Mouse (Mus musculus): ENCODE data around the gene Hormad2.

Hormad2 gene

GRCm38 (mm10) chr11:4342027-4342426 lies 98.9 kb downstream of the Hormad2 start:
- in situ Hi-C loops (cut with MboI, MseI): loop anchor here in 1 of 2 experiments (5.0 kb wide), 1 partner anchor 75 kb away; no protein-coding TSS in a partner anchor

GRCm38 (mm10) chr11:4340109-4340779 lies 100.7 kb downstream of the Hormad2 start:
- in situ Hi-C loops (cut with MboI, MseI): loop anchor here in 1 of 2 experiments (5.0 kb wide), 1 partner anchor 77 kb away; no protein-coding TSS in a partner anchor

- in situ Hi-C loops (cut with MboI, MseI): loop anchor here in 1 of 2 experiments (5.0 kb wide), 1 partner anchor 88 kb away; no protein-coding TSS in a partner anchor
Observed at GRCm38 (mm10) chr11:4339275-4339674, 101.6 kb downstream of the Hormad2 start.

GRCm38 (mm10) chr11:4336693-4337283 lies 104.1 kb downstream of the Hormad2 start:
- in situ Hi-C loops (cut with MboI, MseI): loop anchor here in 1 of 2 experiments (5.0 kb wide), 1 partner anchor 91 kb away; no protein-coding TSS in a partner anchor

- in situ Hi-C loops (cut with MboI, MseI): loop anchor here in 1 of 2 experiments (5.0 kb wide), 1 partner anchor 91 kb away; no protein-coding TSS in a partner anchor
Observed at GRCm38 (mm10) chr11:4335810-4336692, 104.9 kb downstream of the Hormad2 start.

- in situ Hi-C loops (cut with MboI, MseI): loop anchor here in 1 of 2 experiments (5.0 kb wide), 1 partner anchor 56 kb away; no protein-coding TSS in a partner anchor
Observed at GRCm38 (mm10) chr11:4332961-4333360, 107.9 kb downstream of the Hormad2 start.

- in situ Hi-C loops (cut with MboI, MseI): no loop called here
Observed at GRCm38 (mm10) chr11:4328188-4328587, 112.7 kb downstream of the Hormad2 start.

- in situ Hi-C loops (cut with MboI, MseI): no loop called here
Observed at GRCm38 (mm10) chr11:4323481-4323880, 117.4 kb downstream of the Hormad2 start.

- in situ Hi-C loops (cut with MboI, MseI): no loop called here
Observed at GRCm38 (mm10) chr11:4322943-4323342, 118.0 kb downstream of the Hormad2 start.

- in situ Hi-C loops (cut with MboI, MseI): no loop called here
Observed at GRCm38 (mm10) chr11:4320876-4321275, 120.0 kb downstream of the Hormad2 start.

GRCm38 (mm10) chr11:4319212-4319955 lies 121.5 kb downstream of the Hormad2 start:
- in situ Hi-C loops (cut with MboI, MseI): loop anchor here in 1 of 2 experiments (5.0 kb wide), 1 partner anchor 52 kb away; no protein-coding TSS in a partner anchor

GRCm38 (mm10) chr11:4318011-4318410 lies 122.9 kb downstream of the Hormad2 start:
- in situ Hi-C loops (cut with MboI, MseI): loop anchor here in 1 of 2 experiments (5.0 kb wide), 1 partner anchor 51 kb away; no protein-coding TSS in a partner anchor

GRCm38 (mm10) chr11:4317287-4317686 lies 123.6 kb downstream of the Hormad2 start:
- in situ Hi-C loops (cut with MboI, MseI): loop anchor here in 1 of 2 experiments (5.0 kb wide), 1 partner anchor 50 kb away; no protein-coding TSS in a partner anchor

- in situ Hi-C loops (cut with MboI, MseI): no loop called here
Observed at GRCm38 (mm10) chr11:4312180-4312579, 128.7 kb downstream of the Hormad2 start.

- in situ Hi-C loops (cut with MboI, MseI): no loop called here
Observed at GRCm38 (mm10) chr11:4310324-4310723, 130.6 kb downstream of the Hormad2 start.

GRCm38 (mm10) chr11:4309613-4310012 lies 131.3 kb downstream of the Hormad2 start:
- in situ Hi-C loops (cut with MboI, MseI): no loop called here

- in situ Hi-C loops (cut with MboI, MseI): no loop called here
Observed at GRCm38 (mm10) chr11:4308514-4309450, 132.1 kb downstream of the Hormad2 start.

GRCm38 (mm10) chr11:4308060-4308513 lies 132.8 kb downstream of the Hormad2 start:
- in situ Hi-C loops (cut with MboI, MseI): no loop called here

GRCm38 (mm10) chr11:4306086-4306485 lies 134.8 kb downstream of the Hormad2 start:
- in situ Hi-C loops (cut with MboI, MseI): no loop called here
